Mouse (Mus musculus) brain, embryonic 14.5 days (tissue): ENCODE measurements at regions not wholly inside any gene's neighbourhood (a gene's known extent, or its start where the extent isn't known, plus 50 kb on each side); places are given as distances from the start of the nearest gene placed in this dataset.
A peak's percentile ranks its signal among the peaks of the same experiment; 100 is the strongest.

Experiments used
- DNase-seq: peaks from one replicate; pipeline ENCODE4 v3.0.0-alpha.2; 2011; ENCODE audit warnings: low read depth
- CTCF ChIP-seq: fragments of 200-500 bp; IDR thresholded peaks from 2 replicates; pipeline ENCODE4 v1.5.1; 2012; ENCODE audit warnings: inconsistent platforms, mild to moderate bottlenecking, moderate library complexity, borderline replicate concordance; ENCODE audit not compliant: insufficient read depth, insufficient read length; ENCODE audit errors: extremely low read depth
- POLR2A ChIP-seq: fragments of 200-500 bp; IDR thresholded peaks from 2 replicates; pipeline ENCODE4 v1.6.1; 2012; ENCODE audit warnings: mild to moderate bottlenecking, inconsistent platforms, borderline replicate concordance; ENCODE audit not compliant: poor library complexity, insufficient read depth, insufficient read length, severe bottlenecking; ENCODE audit errors: extremely low read depth

DNA sequence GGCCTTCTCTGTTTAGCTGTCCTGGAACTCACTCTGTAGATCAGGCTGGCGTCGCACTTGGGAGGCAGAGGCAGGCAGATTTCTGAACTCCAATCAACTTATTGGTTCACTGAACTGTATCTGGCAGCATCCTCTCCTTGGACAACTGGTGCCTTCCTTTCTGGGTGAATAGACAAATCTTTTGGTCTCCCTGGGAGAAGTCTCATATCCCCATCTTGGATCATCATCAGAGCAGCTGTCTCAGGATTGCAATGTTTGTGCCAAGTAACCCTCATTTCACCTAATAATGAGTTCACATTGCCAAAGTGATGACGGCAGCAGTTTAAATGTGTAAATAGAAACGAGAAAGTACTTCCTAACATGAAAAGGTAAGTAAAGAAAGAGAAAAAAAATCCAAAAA lies 759.8 kb upstream of the Car8 start:
- TF ChIP-seq CTCF: no peak
- TF ChIP-seq POLR2A: no peak
- peak; percentile 43 for DNase-seq

- no peak for DNase-seq
- TF ChIP-seq POLR2A: no peak
- no peak for TF ChIP-seq CTCF
Measured at GRCm38 (mm10) chr4:8992171-8992570, 753.3 kb upstream of the Car8 start.

- no peak for TF ChIP-seq POLR2A
- no peak for TF ChIP-seq CTCF
Measured at GRCm38 (mm10) chr4:8990551-8990950, 751.7 kb upstream of the Car8 start.

GRCm38 (mm10) chr4:8989614-8990013 lies 750.8 kb upstream of the Car8 start:
- peak; percentile 75 for DNase-seq
- TF ChIP-seq POLR2A: no peak
- TF ChIP-seq CTCF: no peak

More at GRCm38 (mm10) chr4:8990551-8990950, 751.7 kb upstream of the Car8 start:
- no peak for DNase-seq

DNA sequence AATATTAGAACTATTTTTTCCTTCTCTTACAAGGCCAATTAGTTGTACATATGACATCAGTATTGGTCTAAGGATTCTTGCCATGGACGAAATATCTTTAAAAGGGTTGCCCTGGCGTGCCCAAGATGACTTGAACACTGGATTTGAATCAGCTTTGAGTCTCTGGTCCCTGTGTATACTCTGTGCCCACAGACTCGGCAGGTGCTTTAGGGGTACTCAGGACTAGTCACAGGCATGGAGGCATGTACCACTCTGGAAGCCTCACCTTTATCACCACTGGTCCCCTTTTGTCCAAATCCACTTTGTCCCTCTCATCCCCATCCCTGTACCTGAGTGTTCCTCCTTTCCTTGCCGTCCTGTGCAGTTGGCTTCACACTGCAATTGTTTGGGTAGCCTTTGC lies 750.3 kb upstream of the Car8 start:
- no peak for DNase-seq
- TF ChIP-seq POLR2A: no peak

DNA sequence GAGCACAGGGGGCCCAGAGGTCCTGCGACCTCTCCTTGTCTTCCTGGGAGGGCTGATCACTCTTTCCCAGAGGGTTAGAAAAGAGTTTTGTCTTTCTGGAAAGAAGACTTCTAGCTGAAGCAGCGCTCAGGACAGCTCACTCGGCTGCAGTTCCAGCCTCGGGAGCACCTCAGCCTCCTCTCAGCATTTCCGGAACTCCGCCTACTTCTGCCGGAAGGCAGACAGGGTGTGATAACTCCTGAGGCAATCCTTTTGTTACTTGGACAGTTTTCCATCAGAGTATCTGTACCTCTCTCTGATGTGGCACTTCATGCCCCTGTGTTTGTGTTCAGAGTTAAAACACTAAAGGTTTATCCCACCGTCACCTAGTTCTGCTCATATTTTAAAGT lies 749.5 kb upstream of the Car8 start:
- no peak for DNase-seq
- TF ChIP-seq POLR2A: no peak
- TF ChIP-seq CTCF: no peak

- no peak for TF ChIP-seq CTCF
- no peak for TF ChIP-seq POLR2A
Measured at GRCm38 (mm10) chr4:8987544-8988344, 748.9 kb upstream of the Car8 start.

GRCm38 (mm10) chr4:8986394-8987091 lies 747.7 kb upstream of the Car8 start:
- DNase-seq: peak; percentile 40
- TF ChIP-seq CTCF: no peak
- no peak for TF ChIP-seq POLR2A

More at GRCm38 (mm10) chr4:8987544-8988344, 748.9 kb upstream of the Car8 start:
- DNase-seq: peak; percentile 47

DNA sequence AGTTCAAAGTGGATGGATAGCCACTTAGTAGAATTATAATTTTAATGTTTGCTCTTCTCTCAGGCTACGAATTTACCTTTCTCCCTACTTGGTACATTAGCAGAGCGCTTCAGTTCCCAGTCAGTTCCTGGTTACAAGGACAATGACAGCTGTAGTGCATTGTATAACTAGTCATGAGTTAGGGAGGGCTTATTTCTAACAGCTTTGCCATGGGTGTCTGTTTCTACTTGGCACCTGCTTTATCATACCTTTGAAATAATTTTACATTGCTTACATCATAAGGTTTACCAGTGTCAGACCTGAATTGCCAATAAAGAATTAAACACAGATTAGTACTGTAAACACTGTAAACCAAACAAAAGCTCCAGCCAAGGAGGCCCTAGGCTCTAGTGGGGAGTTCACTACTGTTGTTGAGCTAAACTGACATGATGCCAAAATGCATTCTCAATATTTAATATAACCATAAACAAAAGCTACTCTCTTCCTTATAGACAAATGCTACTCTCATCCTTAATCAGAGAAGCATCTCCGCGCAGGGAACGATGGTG lies 745.3 kb upstream of the Car8 start:
- DNase-seq: no peak
- TF ChIP-seq CTCF (no peak), POLR2A (no peak)

DNA sequence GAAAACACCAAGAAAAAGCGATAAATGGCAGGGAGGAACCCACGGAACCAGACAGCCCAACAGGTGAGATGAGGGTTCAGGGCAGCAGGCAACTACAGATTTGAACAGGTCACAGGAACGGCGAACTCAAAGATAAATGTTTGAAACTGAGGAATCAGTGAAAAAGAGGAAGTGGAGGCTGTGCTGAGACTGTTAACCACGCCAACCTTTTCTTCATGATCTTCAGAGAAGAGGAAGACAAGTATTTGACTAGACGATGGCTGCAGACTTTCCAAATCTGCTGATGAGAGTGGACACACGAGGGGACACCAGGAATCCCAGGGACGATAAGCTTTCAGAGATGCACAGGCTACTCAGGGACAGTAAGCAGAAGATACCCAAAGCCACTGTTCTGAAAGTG lies 740.1 kb upstream of the Car8 start:
- no peak for TF ChIP-seq CTCF
- no peak for TF ChIP-seq POLR2A
- DNase-seq: no peak

- TF ChIP-seq CTCF (no peak), POLR2A (no peak)
- DNase-seq: no peak
Measured at GRCm38 (mm10) chr4:8969951-8970455, 731.2 kb upstream of the Car8 start.
